Mouse (Mus musculus) yolk sac, embryonic 10.5 days (tissue): ENCODE results near the gene Meis1.

Source experiments
- DNase-seq: peaks from one replicate; pipeline ENCODE4 v3.0.0-alpha.2; 2017; ENCODE audit warnings: low spot score

Gene Meis1

DNA sequence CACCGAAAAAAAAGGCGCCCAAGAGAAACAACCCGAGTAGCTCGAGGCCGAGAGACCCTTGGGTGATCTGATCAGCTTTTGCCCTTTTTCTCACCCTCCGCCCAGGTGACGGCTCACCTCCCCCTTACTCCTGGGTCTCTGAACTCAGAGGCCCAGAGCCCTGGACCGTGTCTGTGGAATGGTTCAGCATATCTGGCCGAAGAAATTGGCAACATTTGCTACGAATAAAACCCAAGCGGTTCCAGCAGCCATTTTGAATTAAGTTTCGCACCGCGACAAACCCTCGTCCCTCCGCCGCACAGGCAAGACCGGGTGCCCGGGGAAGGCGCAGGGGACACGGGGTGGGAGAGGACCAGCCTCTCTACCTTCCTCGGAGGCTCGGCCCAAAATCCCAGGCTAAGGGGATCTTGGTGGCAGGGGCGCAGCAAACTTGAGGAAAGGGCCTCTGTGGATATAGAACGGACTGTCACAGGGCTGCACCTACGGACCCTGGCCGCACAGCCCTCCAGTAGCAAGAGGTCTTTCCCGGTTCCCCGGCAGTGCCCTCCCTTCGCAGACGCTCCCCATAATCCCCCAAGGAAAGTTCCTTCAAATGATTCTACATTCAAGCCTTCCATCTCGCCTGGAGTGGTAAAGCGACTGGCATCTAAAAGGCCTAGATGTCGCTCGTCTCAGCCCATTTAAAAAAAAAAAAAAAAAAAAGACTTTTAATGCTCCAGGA lies 4.2 kb downstream of the Meis1 start:
- DNase-seq: no peak

DNA sequence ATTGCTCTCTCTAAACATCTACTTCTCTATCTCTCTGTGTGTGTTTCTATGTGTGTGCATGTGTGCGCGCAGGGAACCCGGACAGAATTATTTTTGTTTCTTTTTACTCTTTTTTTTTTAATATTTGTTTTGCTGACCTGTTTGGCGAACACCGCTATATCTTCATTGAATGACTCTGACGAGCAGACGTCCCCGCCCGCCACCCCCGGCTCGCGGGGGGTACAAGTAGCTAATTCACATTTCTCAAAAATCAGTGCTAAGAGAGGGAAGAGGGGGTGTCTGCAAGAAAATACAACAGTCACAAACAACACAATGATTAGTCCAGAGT lies 4.7 kb downstream of the Meis1 start:
- DNase-seq: no peak

GRCm38 (mm10) chr11:19013141-19014112 lies 5.4 kb downstream of the Meis1 start:
- DNase-seq: no peak

DNA sequence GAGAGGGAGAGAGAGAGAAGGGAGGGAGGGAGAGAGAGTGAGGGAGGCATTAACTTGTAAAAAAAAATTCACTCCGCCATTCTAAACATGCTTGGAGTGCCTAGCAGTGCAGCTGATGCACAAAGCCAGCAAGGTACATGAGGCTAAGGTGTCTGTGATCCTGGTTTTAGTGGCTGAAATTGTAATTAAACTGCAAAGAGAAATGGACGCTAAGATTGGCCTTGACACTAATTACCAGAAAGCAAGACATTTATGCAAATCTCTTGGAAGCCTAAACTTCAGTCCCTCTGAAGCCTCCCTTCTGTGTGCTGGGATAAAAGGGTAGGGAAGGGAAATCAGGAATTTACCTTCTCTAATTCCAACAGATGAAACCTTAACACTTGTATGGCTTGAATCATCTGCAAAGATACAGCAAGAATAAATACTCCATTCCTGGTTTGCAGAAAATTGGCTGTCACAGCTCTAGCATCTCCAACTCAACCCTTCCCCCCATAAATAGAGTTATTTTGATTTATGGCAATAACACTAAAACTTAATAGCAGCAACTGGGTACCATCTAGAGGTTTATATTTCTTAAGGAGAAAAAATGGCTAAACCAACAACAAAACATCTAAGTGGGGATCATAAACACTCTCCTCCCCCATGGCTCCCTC lies 6.2 kb downstream of the Meis1 start:
- no peak for DNase-seq

GRCm38 (mm10) chr11:19012001-19012400 lies 6.8 kb downstream of the Meis1 start:
- DNase-seq: no peak

DNA sequence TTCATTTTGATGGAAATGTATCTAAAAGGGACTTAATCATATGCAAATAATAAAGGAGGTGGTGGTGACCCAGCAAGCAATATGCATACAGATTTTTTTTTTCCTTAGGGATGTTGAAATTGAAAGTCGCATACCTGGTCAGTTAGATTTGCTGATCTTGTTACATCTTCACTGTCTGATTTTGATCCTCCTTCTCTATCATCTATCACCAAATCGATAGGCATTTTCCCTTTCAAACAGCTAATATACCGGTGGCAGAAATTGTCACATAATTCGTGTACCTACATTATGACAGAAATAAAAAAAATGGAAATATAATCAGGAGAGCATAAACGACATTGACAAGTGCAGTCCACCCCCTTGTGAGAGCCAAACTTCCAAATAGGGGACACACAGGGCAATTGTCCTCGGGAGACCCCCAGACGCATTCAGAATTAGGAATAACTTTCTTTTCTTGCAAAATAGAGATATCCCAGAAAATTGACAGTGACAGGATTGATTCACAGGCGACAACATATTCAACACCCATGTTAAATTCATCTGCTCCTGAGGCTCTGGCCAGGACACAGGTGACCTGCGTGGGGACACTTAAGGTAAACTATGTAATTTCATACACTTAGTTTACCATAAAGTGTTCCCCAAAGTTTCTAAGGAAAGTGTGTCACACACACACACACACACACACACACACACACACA lies 7.5 kb downstream of the Meis1 start:
- no peak for DNase-seq

DNA sequence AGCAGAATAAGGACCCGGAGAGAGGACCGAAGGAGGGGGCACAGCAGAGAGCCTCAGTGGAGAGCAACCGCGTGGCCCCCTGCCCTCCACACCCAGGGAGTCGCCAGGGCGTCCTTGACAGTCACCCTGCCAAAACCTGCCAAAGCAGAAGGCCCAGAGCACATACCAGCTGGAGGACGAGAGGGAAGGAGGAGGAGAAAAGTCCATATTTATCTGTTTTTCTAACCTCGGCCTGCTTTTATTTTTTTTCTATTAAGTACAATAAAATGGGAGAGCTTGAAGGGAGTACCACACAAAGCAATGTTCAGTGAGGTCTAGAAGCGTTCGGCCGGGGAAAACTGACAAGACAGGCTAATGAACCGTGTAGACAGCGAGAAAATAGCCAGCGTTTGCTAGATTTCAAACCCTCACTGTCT lies 8.4 kb downstream of the Meis1 start:
- DNase-seq: no peak

DNA sequence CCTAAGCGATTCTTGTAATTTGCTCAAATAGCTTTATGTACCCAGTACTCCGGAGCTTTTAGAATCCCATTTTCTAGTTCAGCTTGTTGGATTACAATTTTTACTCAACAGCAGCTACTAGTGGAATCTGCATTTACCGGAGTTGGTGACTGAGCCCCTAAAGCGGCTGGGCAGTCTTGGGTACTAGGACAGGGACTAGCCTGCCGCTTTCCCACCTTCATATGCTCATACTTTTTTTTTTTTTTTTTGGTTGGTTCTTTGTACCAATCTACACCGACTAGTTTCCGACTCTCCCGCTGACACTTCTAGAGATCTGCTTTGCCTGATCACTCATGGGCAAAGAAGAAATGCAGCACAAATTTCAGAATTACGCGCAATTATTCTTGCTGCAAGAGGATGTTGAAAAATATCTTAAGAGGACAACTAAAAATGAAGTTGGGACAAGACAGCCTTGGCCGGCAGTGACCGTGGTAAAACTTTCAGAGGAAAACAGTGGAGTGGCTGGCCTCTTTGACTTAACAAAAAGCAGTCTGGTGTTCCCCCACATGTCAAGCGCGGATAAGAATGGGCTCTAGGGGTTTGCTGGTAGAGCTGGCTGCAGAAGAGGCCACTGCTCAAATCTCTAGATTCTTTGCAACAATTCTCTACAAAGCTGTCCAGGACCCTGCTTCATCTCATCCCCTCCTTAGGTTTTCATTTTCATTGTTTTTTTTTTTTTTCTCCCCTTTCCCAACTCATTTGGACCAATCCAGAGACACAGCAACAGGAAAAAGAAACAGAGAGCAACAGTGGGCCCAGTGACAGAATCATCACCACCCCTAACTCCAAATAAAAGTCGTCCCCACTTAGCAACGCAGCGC lies 9.0 kb downstream of the Meis1 start:
- no peak for DNase-seq

DNA sequence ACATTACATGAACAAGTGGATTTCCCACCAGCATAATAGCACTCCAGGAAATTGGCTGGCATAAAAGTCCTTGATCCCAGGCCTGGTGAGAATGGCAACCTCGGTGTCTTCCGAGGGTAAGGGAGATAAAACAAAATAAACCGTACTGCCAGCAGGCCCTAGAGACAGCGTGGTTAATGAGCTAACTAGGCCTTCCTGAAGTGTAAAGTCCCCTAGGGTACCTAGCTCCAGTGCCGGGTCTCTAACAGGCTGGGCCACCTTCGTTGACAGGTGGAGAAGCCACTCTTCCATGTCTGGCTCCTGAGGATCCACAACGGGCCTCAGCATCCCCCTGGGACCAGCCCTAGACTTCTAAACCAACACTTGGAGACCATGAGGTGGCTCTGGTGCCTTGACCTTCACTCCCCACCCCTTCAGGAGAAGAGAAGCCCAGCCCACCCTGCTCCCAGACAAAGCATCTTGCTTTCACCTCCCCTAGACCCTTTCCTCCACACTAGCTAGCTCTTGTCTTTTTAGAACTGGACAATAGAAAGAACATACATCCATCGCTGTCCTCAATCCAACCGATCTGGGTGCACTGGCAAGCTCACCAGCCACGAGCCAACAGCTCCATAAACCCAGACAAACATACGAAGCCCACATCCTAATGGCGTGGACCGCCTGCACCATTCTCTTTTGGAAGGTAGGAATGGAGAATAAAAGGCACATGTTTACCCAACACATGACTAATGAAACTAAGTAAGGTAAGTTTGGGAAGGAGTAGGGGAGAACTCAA lies 10.0 kb downstream of the Meis1 start:
- DNase-seq: no peak

DNA sequence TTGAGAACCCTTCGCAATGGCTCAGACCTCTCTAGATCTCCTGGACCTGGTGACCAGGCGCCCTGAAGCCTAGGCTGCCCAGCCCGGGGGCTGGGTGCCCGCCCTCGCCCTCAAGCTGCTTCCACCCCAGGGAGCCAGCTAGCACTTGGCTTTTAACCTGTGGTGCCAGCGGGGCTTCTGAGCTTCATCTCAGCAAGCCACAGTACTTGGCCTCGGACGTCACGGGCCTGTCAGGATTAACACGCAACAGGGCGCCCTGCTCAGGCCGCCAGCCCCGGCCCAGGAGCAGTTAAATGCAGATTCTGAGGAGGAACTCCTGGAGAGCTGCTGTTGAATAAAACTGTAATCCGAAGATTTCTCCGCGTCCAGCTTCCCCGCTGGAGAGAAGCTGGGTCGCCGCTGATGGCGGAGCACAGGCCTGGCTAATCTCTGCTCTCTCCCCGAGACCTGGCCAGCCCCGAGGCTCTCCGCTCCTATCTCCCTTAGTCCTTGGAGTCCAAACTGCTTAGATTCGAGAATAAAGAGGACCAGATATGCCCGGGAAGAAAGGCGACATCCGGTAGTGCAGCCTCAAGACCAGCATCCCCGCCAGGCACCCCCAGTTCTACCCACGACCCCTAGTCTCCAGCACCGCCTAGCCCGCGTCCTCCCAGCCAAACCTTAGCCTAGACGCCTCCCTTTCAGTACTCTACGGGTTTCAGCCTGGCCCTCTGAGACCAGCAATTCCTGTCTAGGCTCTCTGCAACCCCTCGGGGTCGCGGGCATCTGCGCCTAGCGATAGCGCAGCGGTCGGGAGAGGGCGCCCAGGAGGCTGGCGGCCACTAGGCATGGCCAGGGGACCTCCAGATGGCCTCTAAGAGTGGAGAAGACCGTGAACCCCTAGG lies 11.0 kb downstream of the Meis1 start:
- DNase-seq: no peak

- DNase-seq: no peak
These were observed 11.7 kb downstream of the Meis1 start for GRCm38 (mm10) chr11:19007068-19007467.

GRCm38 (mm10) chr11:19005913-19006693 lies 12.7 kb downstream of the Meis1 start:
- DNase-seq: no peak

GRCm38 (mm10) chr11:19005007-19005912 lies 13.5 kb downstream of the Meis1 start:
- no peak for DNase-seq

DNA sequence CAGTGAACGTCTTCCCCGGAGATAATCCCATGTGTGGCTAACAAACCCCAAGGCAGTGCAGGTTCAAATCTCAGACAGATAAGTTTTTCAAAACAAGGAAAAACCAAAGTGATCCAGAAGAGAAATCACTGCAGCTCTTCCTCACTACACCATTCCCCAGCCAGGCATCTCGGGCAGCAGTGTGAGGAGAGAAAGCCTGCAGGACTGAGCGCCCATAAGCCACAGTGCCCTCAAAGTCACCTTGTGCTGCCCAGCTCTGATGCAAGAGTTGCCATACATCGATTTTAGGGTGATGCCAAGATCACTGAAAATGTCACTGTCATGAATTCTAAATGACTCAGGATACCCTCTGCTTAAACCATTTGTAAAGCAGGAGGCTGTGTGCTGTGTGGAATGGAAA lies 15.7 kb downstream of the Meis1 start:
- no peak for DNase-seq

GRCm38 (mm10) chr11:18996767-18997166 lies 22.0 kb downstream of the Meis1 start:
- DNase-seq: no peak

GRCm38 (mm10) chr11:18996289-18996688 lies 22.5 kb downstream of the Meis1 start:
- DNase-seq: no peak

GRCm38 (mm10) chr11:18992796-18993195 lies 26.0 kb downstream of the Meis1 start:
- DNase-seq: no peak
